Mouse (Mus musculus) forebrain, embryonic 11.5 days (tissue): ENCODE data around the gene Ifi204. TPM values are rescaled to one million over a fixed set of nuclear protein-coding genes. Genes with fewer than 3 reads are reported as not detected.
"Not testable (repeated sequence)": the region's sequence is repeated elsewhere in the genome, so short reads cannot be mapped to it uniquely, and the experiment has no call there.

ENCODE experiments used
- ATAC-seq: fragments of 200-750 bp; cut with Nextera tagmentation; replicated peaks from 2 replicates; pipeline ENCODE4 v1.8.0; 2017; ENCODE audit warnings: moderate TSS enrichment; ENCODE audit not compliant: low FRiP score
- DNase-seq: peaks from one replicate; pipeline ENCODE4 v3.0.0-alpha.2; 2017; ENCODE audit warnings: low spot score
- H3K27ac ChIP-seq: fragments of 300-500 bp; sonication (generic); 2 replicates; pipeline ENCODE4 v1.5.1; 2014; ENCODE audit warnings: low read depth, low read length
- H3K27me3 ChIP-seq: fragments of 300-500 bp; sonication (generic); 2 replicates; pipeline ENCODE4 v1.6.1; 2014; ENCODE audit warnings: mild to moderate bottlenecking, low read length, mixed read lengths; ENCODE audit not compliant: control insufficient read depth, insufficient read depth
- H3K36me3 ChIP-seq: fragments of 300-500 bp; sonication (generic); 2 replicates; pipeline ENCODE4 v1.6.1; 2014; ENCODE audit warnings: mild to moderate bottlenecking, low read length, moderate library complexity, mixed read lengths; ENCODE audit not compliant: control insufficient read depth, insufficient read depth
- H3K4me1 ChIP-seq: fragments of 300-500 bp; sonication (generic); replicated peaks from 2 replicates; pipeline ENCODE4 v1.6.1; 2014; ENCODE audit warnings: low read length, mixed read lengths; ENCODE audit not compliant: control insufficient read depth, insufficient read depth
- H3K4me2 ChIP-seq: fragments of 300-500 bp; sonication (generic); 2 replicates; pipeline ENCODE4 v1.6.1; 2014; ENCODE audit warnings: low read depth, mild to moderate bottlenecking, low read length, moderate library complexity, mixed read lengths; ENCODE audit not compliant: severe bottlenecking
- H3K4me3 ChIP-seq: fragments of 300-500 bp; sonication (generic); 2 replicates; pipeline ENCODE4 v1.5.1; 2014; ENCODE audit warnings: low read depth, low read length
- H3K9ac ChIP-seq: fragments of 300-500 bp; sonication (generic); 2 replicates; pipeline ENCODE4 v1.6.1; 2014; ENCODE audit warnings: low read length
- H3K9me3 ChIP-seq: fragments of 300-500 bp; sonication (generic); 2 replicates; pipeline ENCODE4 v1.6.1; 2016; ENCODE audit warnings: low read length, mixed read lengths; ENCODE audit not compliant: control insufficient read depth
- WGBS: fragments of 180-500 bp; shearing (Covaris S2); extraction: QIAGEN DNeasy Blood & Tissue Kit; methylation state at CpG from one replicate; pipeline ENCODE4 v1.1.7; 2014; 5-methylcytosine and 5-hydroxymethylcytosine counted together
- polyA plus RNA-seq: library from polyadenylated mRNA; unstranded; fragments of >200 nt; fragmentation: Nextera tagmentation; extraction: Ambion mirVana; gene quantifications from 2 replicates; pipeline ENCODE4 v1.2.1, GENCODE M21; 2014

Gene Ifi204
- polyA plus RNA-seq, 1 experiment from 2014 or later = 0.71 TPM

DNA sequence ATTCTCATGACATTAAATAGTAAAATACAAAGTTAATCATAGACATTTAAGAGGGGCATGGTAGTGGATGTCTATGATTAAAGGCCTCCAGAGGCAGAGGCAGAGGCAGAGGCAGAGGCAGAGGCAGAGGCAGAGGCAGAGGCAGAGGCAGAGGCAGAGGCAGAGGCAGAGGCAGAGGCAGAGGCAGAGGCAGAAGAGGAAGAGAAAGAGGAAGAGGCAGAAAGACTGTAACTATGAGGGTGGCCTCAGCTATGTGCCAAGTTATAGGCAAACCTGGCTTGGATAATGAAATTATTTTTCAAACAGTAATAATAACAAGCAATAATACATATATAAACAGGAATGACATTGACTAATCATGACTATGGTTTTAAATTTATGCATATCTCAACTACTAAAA, 26.2 kb downstream of the Ifi204 start:
- H3K9me3 ChIP-seq = no peaks in the 10 kb centered on the region
- ATAC-seq = no peak
- DNase-seq = no peak

DNA sequence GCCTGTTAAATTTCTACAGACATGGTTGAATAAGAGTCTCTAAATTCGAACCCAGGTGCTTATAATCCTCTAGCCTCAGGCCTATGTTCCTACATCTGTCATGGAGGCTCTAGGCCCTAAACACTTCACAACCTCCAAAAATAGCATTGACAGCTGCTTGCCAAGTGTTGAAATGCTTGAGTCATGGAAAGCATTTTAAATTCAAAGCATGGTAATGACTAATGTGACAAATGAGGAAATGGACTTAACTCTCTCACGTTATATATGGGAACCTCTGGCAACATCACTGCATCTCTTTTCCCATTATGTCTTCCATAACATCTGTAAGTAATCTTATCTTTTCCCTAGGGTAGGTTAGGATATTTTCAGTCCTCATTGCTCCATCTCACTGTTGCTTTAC, 29.8 kb downstream of the Ifi204 start:
- H3K27ac ChIP-seq = no peak overlapping the region
- WGBS = 85% methylated on average over 2 of the region's 2 CpGs
- H3K36me3 ChIP-seq = no peaks in the 10 kb centered on the region

More for the DNA sequence above, 26.2 kb downstream of the Ifi204 start:
- Histone ChIP-seq H3K27ac (no peak overlapping the region), H3K4me2 (no peak overlapping the region), H3K4me1 (no peaks in the 10 kb centered on the region), H3K9ac (no peak overlapping the region), H3K27me3 (no peaks in the 10 kb centered on the region), H3K36me3 (no peaks in the 10 kb centered on the region), H3K4me3 (no peak overlapping the region)

DNA sequence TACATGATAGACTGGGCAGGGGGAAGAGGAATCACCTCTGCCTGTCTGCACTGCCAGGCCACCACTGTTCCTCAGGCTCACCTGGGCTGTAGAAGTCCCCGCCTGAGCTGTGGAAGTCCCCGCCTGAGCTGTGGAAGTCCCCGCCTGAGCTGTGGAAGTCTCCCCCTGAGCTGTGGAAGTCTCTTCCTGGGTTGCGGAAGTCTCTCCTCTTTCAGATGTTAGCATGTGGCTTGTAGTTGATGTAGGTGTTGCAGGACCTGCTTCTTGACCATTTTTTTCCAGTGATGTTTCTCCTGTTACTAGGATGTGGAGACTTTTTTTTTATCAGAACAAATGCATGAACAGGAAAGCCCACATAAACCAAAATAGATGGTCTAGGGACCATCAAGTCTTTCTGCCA, 31.7 kb downstream of the Ifi204 start:
- not testable (repeated sequence) for H3K4me1 ChIP-seq, H3K27ac ChIP-seq, H3K36me3 ChIP-seq, DNase-seq, ATAC-seq, H3K4me2 ChIP-seq, H3K9ac ChIP-seq, H3K27me3 ChIP-seq, H3K9me3 ChIP-seq, H3K4me3 ChIP-seq
- WGBS = 93% methylated on average over 4 of the region's 4 CpGs

More for the DNA sequence above, 29.8 kb downstream of the Ifi204 start:
- DNase-seq = no peak
- Histone ChIP-seq H3K27me3 (no peaks in the 10 kb centered on the region), H3K4me2 (no peak overlapping the region), H3K4me1 (no peaks in the 10 kb centered on the region), H3K4me3 (no peak overlapping the region), H3K9me3 (no peaks in the 10 kb centered on the region), H3K9ac (no peak overlapping the region)
- no peak for ATAC-seq

DNA sequence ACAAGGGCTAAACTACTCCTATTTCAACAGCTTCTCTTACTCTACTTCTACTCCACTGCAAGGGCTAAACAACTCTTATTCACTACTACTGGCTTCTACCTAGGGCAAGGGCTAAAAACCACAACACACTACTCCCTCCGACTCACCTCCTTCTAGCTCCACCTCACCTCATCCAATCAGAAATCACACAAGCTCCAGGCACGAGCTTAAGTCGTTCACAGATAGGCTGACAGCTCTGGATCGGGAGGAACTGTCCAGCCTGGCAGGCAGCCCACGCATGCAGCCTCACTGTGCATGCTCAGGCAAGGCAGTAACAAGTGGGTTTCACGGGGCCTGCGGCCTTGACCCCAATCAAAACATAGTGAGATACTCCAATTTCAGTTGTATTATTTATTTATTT, 33.5 kb downstream of the Ifi204 start:
- Histone ChIP-seq H3K27me3 (no peaks in the 10 kb centered on the region), H3K4me3 (no peak overlapping the region), H3K9me3 (no peaks in the 10 kb centered on the region), H3K4me1 (no peaks in the 10 kb centered on the region), H3K27ac (no peak overlapping the region), H3K36me3 (no peaks in the 10 kb centered on the region), H3K9ac (no peak overlapping the region), H3K4me2 (no peak overlapping the region)
- 46% methylated on average over 7 of the region's 7 CpGs for WGBS
- DNase-seq = no peak
- no peak for ATAC-seq

Other genes with a start within 250 kb of the Ifi204 start
- gene Ifi214, start 231.0 kb downstream of the Ifi204 start, polyA plus RNA-seq = not detected in 2 replicates
- gene Ifi213, start 167.7 kb downstream of the Ifi204 start, polyA plus RNA-seq = not detected in 2 replicates
- 0.12 TPM in 1 of 2 replicates, not detected in the other for gene Ifi209, start 136.0 kb downstream of the Ifi204 start, polyA plus RNA-seq
- gene Ifi208, start 93.3 kb downstream of the Ifi204 start, polyA plus RNA-seq = not detected in 2 replicates
- 0.27 and 0.28 TPM in 2 replicates for gene Ifi207, start 25.2 kb downstream of the Ifi204 start, polyA plus RNA-seq
- 0.51 TPM in 1 of 2 replicates, not detected in the other for gene Ifi211, start 146.1 kb upstream of the Ifi204 start, polyA plus RNA-seq
- 0.65 TPM in 1 of 2 replicates, not detected in the other for gene Mndal, start 175.5 kb upstream of the Ifi204 start, polyA plus RNA-seq
- 0.09 TPM in 1 of 2 replicates, not detected in the other for gene Ifi203, start 175.7 kb upstream of the Ifi204 start, polyA plus RNA-seq
- not detected in 2 replicates for gene Ifi202b, start 215.8 kb upstream of the Ifi204 start, polyA plus RNA-seq